13 mouse cellular contexts compared by ENCODE assay signal in genomic region chr11:35951727-35952065, GRCm38 (mm10). TPM values are rescaled to one million over a fixed set of nuclear protein-coding genes. Genes with fewer than 3 reads are reported as not detected.
A peak's percentile ranks its signal among the peaks of the same experiment; 100 is the strongest.
DNase-seq lines count a peak whose midpoint lies in the region; ATAC-seq lines count a peak whose summit lies in the region.
"Had no signal": no experiment of that assay in that cellular context is flagged by ENCODE, and none has a peak within 500 bp of the region (broad histone marks: within the 10 kb centered on the region; RNA-seq: fewer than 3 reads in every experiment).

No protein-coding gene starts in this region.

- no peaks in the 10 kb centered on the region for H3K9me3 ChIP-seq in embryonic facial prominence, embryonic 10.5 days
- H3K9me3 ChIP-seq in lung, embryonic 16.5 days (ENCODE audit: control insufficient read depth, low read length) = no peaks in the 10 kb centered on the region
- H3K9me3 ChIP-seq in neural tube, embryonic 15.5 days (replicated peaks) = no peaks in the 10 kb centered on the region
- H3K9me3 ChIP-seq: limb, embryonic 15.5 days had no signal

- H3K4me1 ChIP-seq in embryonic facial prominence, embryonic 10.5 days = peaks cover 47% of the 10 kb centered on the region
- H3K4me1 ChIP-seq in lung, embryonic 16.5 days (replicated peaks; ENCODE audit: control insufficient read depth, insufficient read depth, low read length) = peaks cover 36% of the 10 kb centered on the region
- H3K4me1 ChIP-seq in neural tube, embryonic 15.5 days = 0 out of 2 replicates have a peak, but pooled peaks cover 2% of the 10 kb centered on the region

- H3K36me3 ChIP-seq in embryonic facial prominence, embryonic 10.5 days (replicated peaks) = no peaks in the 10 kb centered on the region
- H3K36me3 ChIP-seq in lung, embryonic 16.5 days (ENCODE audit: control insufficient read depth, insufficient read depth, low read length) = no peaks in the 10 kb centered on the region
- no peaks in the 10 kb centered on the region for H3K36me3 ChIP-seq in neural tube, embryonic 15.5 days
- H3K36me3 ChIP-seq: embryonic facial prominence, embryonic 12.5 days; limb, embryonic 15.5 days had no signal

- H3K9ac ChIP-seq in lung, embryonic 16.5 days (ENCODE audit: low read length) = peak overlapping the region; percentile 31; the same call in 1 of the 2 replicates
- no peak overlapping the region for H3K9ac ChIP-seq in neural tube, embryonic 15.5 days (replicated peaks)
- H3K9ac ChIP-seq: embryonic facial prominence, embryonic 12.5 days; limb, embryonic 15.5 days had no signal

- H3K27ac ChIP-seq in embryonic facial prominence, embryonic 10.5 days (replicated peaks) = 0 out of 2 replicates have a peak overlapping the region, but pooled peaks have one; percentile 2
- peak overlapping the region; percentile 82 for H3K27ac ChIP-seq in lung, embryonic 16.5 days (ENCODE audit: low read length)
- H3K27ac ChIP-seq in neural tube, embryonic 15.5 days (replicated peaks) = no peak overlapping the region
- H3K27ac ChIP-seq: embryonic facial prominence, embryonic 12.5 days; heart, adult 2 months; limb, embryonic 15.5 days had no signal

- 61% methylated on average over 4 of the region's 4 CpGs for WGBS in embryonic facial prominence, embryonic 10.5 days
- WGBS in large intestine, adult 2 months = 17% methylated on average over 4 of the region's 4 CpGs
- WGBS in lung, embryonic 16.5 days = 47% methylated on average over 4 of the region's 4 CpGs
- WGBS in neural tube, embryonic 15.5 days = 68% methylated on average over 4 of the region's 4 CpGs

- ATAC-seq in lung, embryonic 16.5 days (ENCODE audit: low read depth) = no peak
- no peak for ATAC-seq in neural tube, embryonic 15.5 days (ENCODE audit: low FRiP score)
- no peak for ATAC-seq in erythroblast, adult 5-6 weeks (replicated peaks; ENCODE audit: low FRiP score, poor library complexity, severe bottlenecking)

- DNase-seq in embryonic facial prominence, embryonic 10.5 days (ENCODE audit: low spot score) = no peak
- peak; percentile 80 for DNase-seq in kidney, adult 18-20 months
- DNase-seq in large intestine, adult 2 months (ENCODE audit: low read depth, low spot score) = peak; percentile 86
- DNase-seq in urinary bladder, postnatal 36 days (ENCODE audit: low spot score in 2 of 2) = no peak
- DNase-seq in spleen, adult 18-20 months = no peak
- DNase-seq: adrenal gland, adult 8-10 months; heart, adult 2 months; layer of hippocampus, postnatal 36 days had no signal

- no peaks in the 10 kb centered on the region for H3K27me3 ChIP-seq in embryonic facial prominence, embryonic 10.5 days (replicated peaks; ENCODE audit: low read depth, poor library complexity, severe bottlenecking)
- no peaks in the 10 kb centered on the region for H3K27me3 ChIP-seq in lung, embryonic 16.5 days (ENCODE audit: control insufficient read depth, insufficient read depth, low read depth, low read length)
- no peaks in the 10 kb centered on the region for H3K27me3 ChIP-seq in neural tube, embryonic 15.5 days (replicated peaks)
- H3K27me3 ChIP-seq: embryonic facial prominence, embryonic 12.5 days; limb, embryonic 15.5 days had no signal

- no peak overlapping the region for H3K4me3 ChIP-seq in embryonic facial prominence, embryonic 10.5 days
- H3K4me3 ChIP-seq in lung, embryonic 16.5 days (ENCODE audit: low read length) = no peak overlapping the region
- H3K4me3 ChIP-seq in neural tube, embryonic 15.5 days (replicated peaks) = no peak overlapping the region
- H3K4me3 ChIP-seq: embryonic facial prominence, embryonic 12.5 days; heart, adult 2 months; limb, embryonic 15.5 days had no signal

- H3K4me2 ChIP-seq in lung, embryonic 16.5 days (ENCODE audit: low read depth, low read length) = no peak overlapping the region
- no peak overlapping the region for H3K4me2 ChIP-seq in neural tube, embryonic 15.5 days
- H3K4me2 ChIP-seq: embryonic facial prominence, embryonic 12.5 days; limb, embryonic 15.5 days had no signal

RNA-seq across cellular contexts. Expression of gene Wwc1, which starts 28.6 kb away (rescaled TPM):
- polyA plus RNA-seq in embryonic facial prominence, embryonic 10.5 days (2016; fragmentation: Nextera tagmentation; extraction: Ambion mirVana) = 4.2 and 4.4 TPM in 2 replicates
- 20.3 and 35.1 TPM in 2 replicates for polyA plus RNA-seq in large intestine, adult 2 months (2012; rRNA removed)
- polyA plus RNA-seq in lung, embryonic 16.5 days (2015; fragmentation: Nextera tagmentation; extraction: Ambion mirVana) = 7.8 and 9.9 TPM in 2 replicates
- polyA plus RNA-seq in neural tube, embryonic 15.5 days (2015; fragmentation: Nextera tagmentation; extraction: Ambion mirVana) = 4.6 and 7.0 TPM in 2 replicates
- not detected in 2 replicates for total RNA-seq in erythroblast, adult 5-6 weeks (2015; ENCODE audit: low replicate concordance)
- total RNA-seq in erythroblast, adult 5-6 weeks (2017; ENCODE audit: low replicate concordance) = not detected in 2 replicates

Comparison
In these comparisons a context has a peak if more than half of its experiments do, and no peak if none do; other contexts are left out.
1. DNase-seq: peak in kidney, adult 18-20 months (single experiment) and large intestine, adult 2 months (single experiment); none in embryonic facial prominence, embryonic 10.5 days (single experiment), urinary bladder, postnatal 36 days (0 of 2) and spleen, adult 18-20 months (0 of 2).